Mouse (Mus musculus) forebrain, embryonic 12.5 days (tissue): Measurements from ENCODE around the gene Foxj2. TPM values are rescaled to one million over a fixed set of nuclear protein-coding genes. Genes with fewer than 3 reads are reported as not detected.

ENCODE experiments used
- ATAC-seq: fragments of 200-750 bp; cut with Nextera tagmentation; 2 replicates; pipeline ENCODE4 v1.8.0; 2017; ENCODE audit warnings: moderate TSS enrichment; ENCODE audit not compliant: low FRiP score
- H3K27ac ChIP-seq: fragments of 300-500 bp; sonication (generic); 2 replicates; pipeline ENCODE4 v1.5.1; 2016; ENCODE audit warnings: mild to moderate bottlenecking
- H3K27me3 ChIP-seq: fragments of 300-500 bp; sonication (generic); 2 replicates; pipeline ENCODE4 v1.6.1; 2016; ENCODE audit warnings: mild to moderate bottlenecking
- H3K36me3 ChIP-seq: fragments of 300-500 bp; sonication (generic); replicated peaks from 2 replicates; pipeline ENCODE4 v1.6.1; 2016; ENCODE audit warnings: mild to moderate bottlenecking
- H3K4me1 ChIP-seq: fragments of 300-500 bp; sonication (generic); 2 replicates; pipeline ENCODE4 v1.6.1; 2016
- H3K4me2 ChIP-seq: fragments of 300-500 bp; sonication (generic); 2 replicates; pipeline ENCODE4 v1.6.1; 2016; ENCODE audit warnings: mild to moderate bottlenecking, moderate library complexity
- H3K4me3 ChIP-seq: fragments of 300-500 bp; sonication (generic); replicated peaks from 2 replicates; pipeline ENCODE4 v1.5.1; 2016; ENCODE audit warnings: mild to moderate bottlenecking
- H3K9ac ChIP-seq: fragments of 300-500 bp; sonication (generic); 2 replicates; pipeline ENCODE4 v1.6.1; 2016; ENCODE audit warnings: mild to moderate bottlenecking
- H3K9me3 ChIP-seq: fragments of 300-500 bp; sonication (generic); 2 replicates; pipeline ENCODE4 v1.6.1; 2016
- WGBS: fragments of 180-500 bp; shearing (Covaris S2); methylation state at CpG from one replicate; pipeline ENCODE4 v1.1.7; 2016; 5-methylcytosine and 5-hydroxymethylcytosine counted together
- polyA plus RNA-seq: library from polyadenylated mRNA; unstranded; fragments of >200 nt; fragmentation: Nextera tagmentation; extraction: Ambion mirVana; gene quantifications from 2 replicates; pipeline ENCODE4 v1.2.1, GENCODE M21; 2016

Gene Foxj2
- polyA plus RNA-seq, 1 experiment from 2014 or later, result 5.7 TPM

GRCm38 (mm10) chr6:122854552-122854951, 34.8 kb downstream of the Foxj2 start:
- no peaks in the 10 kb centered on the region for H3K36me3 ChIP-seq
- H3K4me1 ChIP-seq, result no peaks in the 10 kb centered on the region
- no peaks in the 10 kb centered on the region for H3K9me3 ChIP-seq
- no peak overlapping the region for H3K9ac ChIP-seq
- no peak for ATAC-seq
- no peak overlapping the region for H3K27ac ChIP-seq
- H3K27me3 ChIP-seq, result no peaks in the 10 kb centered on the region
- no peak overlapping the region for H3K4me3 ChIP-seq
- H3K4me2 ChIP-seq, result no peak overlapping the region
- WGBS, result 85% methylated on average over 12 of the region's 12 CpGs

GRCm38 (mm10) chr6:122855955-122856354, 36.2 kb downstream of the Foxj2 start, which contains the start of gene C3ar1:
TSS of gene C3ar1 (minus strand) at chr6:122856161.
- H3K4me3 ChIP-seq, result no peak within 1 kb of the TSS
- no peak within 1 kb of the TSS for H3K9ac ChIP-seq
- no peaks in the 10 kb centered on the region for H3K36me3 ChIP-seq
- 84% methylated on average over 7 of the region's 7 CpGs for WGBS
- H3K27me3 ChIP-seq, result no peaks in the 10 kb centered on the region
- H3K4me1 ChIP-seq, result no peaks in the 10 kb centered on the region
- H3K9me3 ChIP-seq, result no peaks in the 10 kb centered on the region; the same call in 1 of the 2 replicates
- ATAC-seq, result no peak
- H3K4me2 ChIP-seq, result no peak within 1 kb of the TSS
- H3K27ac ChIP-seq, result no peak within 1 kb of the TSS

GRCm38 (mm10) chr6:122862434-122862833, 42.7 kb downstream of the Foxj2 start:
- H3K4me1 ChIP-seq, result no peaks in the 10 kb centered on the region
- peaks cover 14% of the 10 kb centered on the region for H3K9me3 ChIP-seq
- no peak overlapping the region for H3K27ac ChIP-seq
- H3K4me3 ChIP-seq, result no peak overlapping the region
- no peaks in the 10 kb centered on the region for H3K27me3 ChIP-seq
- 78% methylated on average over 6 of the region's 6 CpGs for WGBS
- H3K9ac ChIP-seq, result no peak overlapping the region
- no peak overlapping the region for H3K4me2 ChIP-seq
- H3K36me3 ChIP-seq, result no peaks in the 10 kb centered on the region
- no peak for ATAC-seq

- Histone ChIP-seq H3K4me3 (no peak overlapping the region), H3K9me3 (peaks cover 14% of the 10 kb centered on the region), H3K27ac (no peak overlapping the region), H3K4me1 (no peaks in the 10 kb centered on the region), H3K9ac (no peak overlapping the region), H3K36me3 (no peaks in the 10 kb centered on the region), H3K27me3 (no peaks in the 10 kb centered on the region), H3K4me2 (no peak overlapping the region)
- 86% methylated on average over 1 of the region's 1 CpGs for WGBS
- ATAC-seq, result no peak
Observed at GRCm38 (mm10) chr6:122862871-122863270, 43.2 kb downstream of the Foxj2 start.

GRCm38 (mm10) chr6:122867914-122868313, 48.2 kb downstream of the Foxj2 start:
- 78% methylated on average over 4 of the region's 4 CpGs for WGBS
- Histone ChIP-seq H3K36me3 (no peaks in the 10 kb centered on the region), H3K4me2 (no peak overlapping the region), H3K9me3 (0 out of 2 replicates have a peak, but pooled peaks cover 1% of the 10 kb centered on the region), H3K27me3 (0 out of 2 replicates have a peak, but pooled peaks cover 8% of the 10 kb centered on the region), H3K4me1 (no peaks in the 10 kb centered on the region), H3K4me3 (no peak overlapping the region), H3K9ac (no peak overlapping the region), H3K27ac (no peak overlapping the region)
- no peak for ATAC-seq

GRCm38 (mm10) chr6:122869846-122870245, 50.1 kb downstream of the Foxj2 start:
- H3K9ac ChIP-seq, result no peak overlapping the region
- 0 out of 2 replicates have a peak, but pooled peaks cover 8% of the 10 kb centered on the region for H3K27me3 ChIP-seq
- no peak for ATAC-seq
- no peak overlapping the region for H3K27ac ChIP-seq
- H3K4me3 ChIP-seq, result no peak overlapping the region
- no peaks in the 10 kb centered on the region for H3K36me3 ChIP-seq
- no peak overlapping the region for H3K4me2 ChIP-seq
- no peaks in the 10 kb centered on the region for H3K9me3 ChIP-seq
- no peaks in the 10 kb centered on the region for H3K4me1 ChIP-seq
- 88% methylated on average over 11 of the region's 11 CpGs for WGBS

- 0 out of 2 replicates have a peak, but pooled peaks cover 8% of the 10 kb centered on the region for H3K27me3 ChIP-seq
- H3K4me2 ChIP-seq, result no peak overlapping the region
- H3K27ac ChIP-seq, result no peak overlapping the region
- H3K4me3 ChIP-seq, result no peak overlapping the region
- peaks cover 12% of the 10 kb centered on the region for H3K4me1 ChIP-seq
- H3K9ac ChIP-seq, result no peak overlapping the region
- ATAC-seq, result no peak
- WGBS, result 96% methylated on average over 5 of the region's 5 CpGs
- no peaks in the 10 kb centered on the region for H3K9me3 ChIP-seq
- H3K36me3 ChIP-seq, result 0 out of 2 replicates have a peak, but pooled peaks cover 4% of the 10 kb centered on the region
Observed at GRCm38 (mm10) chr6:122872800-122873199, 53.1 kb downstream of the Foxj2 start.

GRCm38 (mm10) chr6:122873871-122874719, 54.4 kb downstream of the Foxj2 start, which contains the start of gene Necap1:
TSS of gene Necap1 (plus strand) at chr6:122874474.
- peak within 1 kb of the TSS; percentile 81 for H3K4me3 ChIP-seq
- peak within 1 kb of the TSS; percentile 59 for H3K4me2 ChIP-seq
- H3K9me3 ChIP-seq, result no peaks in the 10 kb centered on the region
- peaks cover 12% of the 10 kb centered on the region for H3K4me1 ChIP-seq
- peak within 1 kb of the TSS; percentile 86 for H3K27ac ChIP-seq
- H3K9ac ChIP-seq, result peak within 1 kb of the TSS; percentile 81
- 0 out of 2 replicates have a peak, but pooled peaks cover 8% of the 10 kb centered on the region for H3K27me3 ChIP-seq
- peaks cover 8% of the 10 kb centered on the region; the same call in 1 of the 2 replicates for H3K36me3 ChIP-seq
- 6% methylated on average over 43 of the region's 43 CpGs for WGBS
- ATAC-seq, result peak; percentile 97

- peaks cover 12% of the 10 kb centered on the region; the same call in 1 of the 2 replicates for H3K36me3 ChIP-seq
- peak; percentile 80 for ATAC-seq
Observed at GRCm38 (mm10) chr6:122874720-122875389, 55.1 kb downstream of the Foxj2 start.

GRCm38 (mm10) chr6:122879141-122879735, 59.5 kb downstream of the Foxj2 start:
- no peak overlapping the region for H3K9ac ChIP-seq
- H3K4me3 ChIP-seq, result no peak overlapping the region
- WGBS, result 96% methylated on average over 7 of the region's 7 CpGs
- no peak for ATAC-seq
- no peaks in the 10 kb centered on the region for H3K27me3 ChIP-seq
- peaks cover 12% of the 10 kb centered on the region for H3K4me1 ChIP-seq
- H3K27ac ChIP-seq, result no peak overlapping the region
- H3K36me3 ChIP-seq, result peaks cover 54% of the 10 kb centered on the region
- no peaks in the 10 kb centered on the region for H3K9me3 ChIP-seq
- no peak overlapping the region for H3K4me2 ChIP-seq

More at GRCm38 (mm10) chr6:122874720-122875389, 55.1 kb downstream of the Foxj2 start:
- Histone ChIP-seq H3K4me2 (peak overlapping the region; percentile 59), H3K9ac (peak overlapping the region; percentile 81), H3K9me3 (no peaks in the 10 kb centered on the region), H3K27me3 (0 out of 2 replicates have a peak, but pooled peaks cover 7% of the 10 kb centered on the region), H3K27ac (peak overlapping the region; percentile 86), H3K4me1 (peaks cover 12% of the 10 kb centered on the region), H3K4me3 (peak overlapping the region; percentile 81)
- WGBS, result 1% methylated on average over 31 of the region's 31 CpGs

GRCm38 (mm10) chr6:122879781-122880505, 60.2 kb downstream of the Foxj2 start:
- ATAC-seq, result no peak
- Histone ChIP-seq H3K4me2 (no peak overlapping the region), H3K4me3 (no peak overlapping the region), H3K27me3 (no peaks in the 10 kb centered on the region), H3K27ac (no peak overlapping the region), H3K36me3 (peaks cover 61% of the 10 kb centered on the region), H3K9me3 (no peaks in the 10 kb centered on the region), H3K9ac (no peak overlapping the region), H3K4me1 (peaks cover 12% of the 10 kb centered on the region)
- 95% methylated on average over 7 of the region's 7 CpGs for WGBS
